Mouse (Mus musculus): ENCODE measurements around the gene Rai1. TPM values are rescaled to one million over a fixed set of nuclear protein-coding genes. Genes with fewer than 3 reads are reported as not detected.

The Rai1 gene
- polyA plus RNA-seq, 1 experiment from 2014 or later, result 32.5 TPM

DNA sequence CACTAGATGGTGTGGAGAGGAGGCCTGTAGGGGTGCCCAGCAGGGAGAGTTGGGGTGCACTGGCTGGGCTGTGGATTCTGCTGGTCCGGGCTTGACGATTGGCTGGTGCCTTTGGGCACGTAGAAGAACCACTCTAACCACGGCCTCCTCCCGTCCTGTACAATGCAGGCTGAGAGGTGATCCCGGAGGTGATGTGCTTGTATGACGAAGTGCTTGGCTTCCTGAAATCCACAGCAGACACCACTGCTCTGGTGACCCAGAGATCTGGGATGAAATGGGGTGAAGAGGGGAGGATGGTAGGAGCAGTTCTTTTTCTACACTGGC is 36.4 kb downstream of the Rai1 start:
- peaks cover 86% of the 10 kb centered on the region for H3K4me1 ChIP-seq
- 9% methylated on average over 7 of the region's 7 CpGs for WGBS
- peaks cover 36% of the 10 kb centered on the region for H3K36me3 ChIP-seq
- H3K4me3 ChIP-seq, result peak overlapping the region; percentile 77
- H3K27ac ChIP-seq, result peak overlapping the region; percentile 95
- no peaks in the 10 kb centered on the region for H3K27me3 ChIP-seq (ENCODE audit: insufficient read depth, poor library complexity, severe bottlenecking)
- no peaks in the 10 kb centered on the region for H3K9me3 ChIP-seq
- DNase-seq (ENCODE audit: low spot score), result no peak

DNA sequence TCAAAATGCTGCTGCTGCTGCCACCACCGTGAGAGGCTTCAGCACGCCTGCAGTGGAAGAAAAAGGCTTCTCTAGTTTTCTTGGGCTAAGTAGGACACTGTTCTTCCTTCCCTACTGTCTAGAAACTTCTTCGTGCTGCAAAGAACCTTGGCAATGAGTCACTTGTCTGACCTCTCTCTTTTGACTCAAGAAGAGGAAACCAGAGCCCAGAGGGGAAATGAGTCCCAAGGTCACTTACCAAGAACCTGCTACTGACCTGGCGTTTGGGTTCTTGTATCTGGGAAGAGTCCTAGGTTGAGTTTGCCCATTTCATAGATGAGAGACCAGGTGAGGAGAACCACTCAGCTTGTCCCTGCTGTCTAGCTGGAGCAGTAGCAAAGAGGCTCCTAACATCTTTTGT is 38.3 kb downstream of the Rai1 start:
- Histone ChIP-seq H3K4me1 (peaks cover 89% of the 10 kb centered on the region), H3K27ac (peak overlapping the region; percentile 14; the same call in 1 of the 2 replicates)

DNA sequence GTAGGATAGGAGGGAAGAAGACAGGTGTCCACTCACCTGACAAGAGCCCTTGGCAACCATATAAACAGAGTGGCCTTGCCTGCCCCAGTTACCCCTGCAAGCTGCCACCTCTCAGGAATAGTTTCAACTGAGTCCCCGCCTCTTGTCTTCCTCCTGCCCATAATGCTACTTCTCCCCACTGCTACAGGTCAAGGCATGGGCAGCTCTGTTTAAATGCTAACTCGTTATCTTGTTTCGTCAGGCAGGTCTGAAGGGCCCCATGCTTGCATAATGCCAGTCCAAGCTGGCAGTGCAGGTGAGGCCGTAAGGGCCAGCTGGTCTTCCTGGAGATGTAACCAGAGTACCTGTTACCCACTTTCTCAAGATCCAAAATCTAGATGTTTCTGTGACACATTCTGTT is 41.4 kb downstream of the Rai1 start:
- H3K4me3 ChIP-seq, result no peak overlapping the region
- H3K27me3 ChIP-seq (ENCODE audit: insufficient read depth, poor library complexity, severe bottlenecking), result no peaks in the 10 kb centered on the region
- no peaks in the 10 kb centered on the region for H3K9me3 ChIP-seq
- 83% methylated on average over 4 of the region's 4 CpGs for WGBS
- H3K36me3 ChIP-seq, result peaks cover 81% of the 10 kb centered on the region
- DNase-seq (ENCODE audit: low spot score), result no peak
- peaks cover 79% of the 10 kb centered on the region for H3K4me1 ChIP-seq
- 0 out of 2 replicates have a peak overlapping the region, but pooled peaks have one; percentile 36 for H3K27ac ChIP-seq

More for the DNA sequence above, 38.3 kb downstream of the Rai1 start:
- H3K36me3 ChIP-seq, result peaks cover 51% of the 10 kb centered on the region
- H3K9me3 ChIP-seq, result no peaks in the 10 kb centered on the region
- 73% methylated on average over 4 of the region's 4 CpGs for WGBS
- DNase-seq (ENCODE audit: low spot score), result no peak
- no peak overlapping the region for H3K4me3 ChIP-seq
- H3K27me3 ChIP-seq (ENCODE audit: insufficient read depth, poor library complexity, severe bottlenecking), result no peaks in the 10 kb centered on the region

DNA sequence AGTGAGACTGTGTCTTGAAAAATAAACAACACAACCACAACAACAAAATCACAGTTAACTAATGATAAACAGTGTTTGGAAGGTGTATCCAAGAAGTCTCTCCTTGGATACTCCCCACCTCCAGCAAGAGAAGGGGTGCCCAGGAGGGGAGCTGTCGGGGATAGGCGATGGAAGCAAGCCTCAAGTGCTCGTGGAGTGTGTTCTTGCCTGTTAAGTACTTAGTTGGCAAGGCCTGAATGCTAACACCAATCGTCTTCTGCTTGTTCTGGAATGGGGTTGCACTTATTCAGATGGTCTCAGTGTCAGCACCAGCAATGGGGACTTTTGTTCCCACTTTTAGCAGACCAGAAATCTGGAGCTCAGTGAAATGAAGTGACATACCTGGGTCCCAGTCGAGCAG is 43.8 kb downstream of the Rai1 start:
- H3K4me3 ChIP-seq, result no peak overlapping the region
- H3K4me1 ChIP-seq, result peaks cover 73% of the 10 kb centered on the region
- no peak overlapping the region for H3K27ac ChIP-seq
- H3K27me3 ChIP-seq (ENCODE audit: insufficient read depth, poor library complexity, severe bottlenecking), result no peaks in the 10 kb centered on the region
- H3K9me3 ChIP-seq, result no peaks in the 10 kb centered on the region
- WGBS, result 81% methylated on average over 5 of the region's 5 CpGs
- peaks cover 96% of the 10 kb centered on the region for H3K36me3 ChIP-seq
- no peak for DNase-seq (ENCODE audit: low spot score)

DNA sequence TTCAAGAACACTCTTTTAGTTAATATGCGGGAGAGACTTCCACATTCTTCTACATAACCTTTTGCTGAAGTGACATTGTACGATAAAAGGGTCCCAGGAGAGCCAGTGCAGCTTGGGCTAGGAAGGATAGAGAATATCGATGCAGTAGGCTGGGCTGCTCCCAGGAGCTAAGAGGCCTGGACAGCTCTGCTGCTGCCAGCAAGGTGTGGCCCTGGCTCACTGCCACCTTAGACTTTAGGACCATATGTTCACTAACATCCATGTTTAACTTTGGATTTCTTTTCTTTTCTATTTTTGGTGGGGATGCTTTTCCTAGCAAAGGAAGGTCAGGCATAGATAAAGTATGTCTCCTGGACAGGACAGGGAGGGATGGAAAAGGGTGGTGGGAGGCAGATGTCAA is 44.3 kb downstream of the Rai1 start:
- WGBS, result 79% methylated on average over 3 of the region's 3 CpGs
- DNase-seq (ENCODE audit: low spot score), result no peak
- Histone ChIP-seq H3K27me3 (ENCODE audit: insufficient read depth, poor library complexity, severe bottlenecking) (no peaks in the 10 kb centered on the region), H3K4me3 (no peak overlapping the region), H3K4me1 (peaks cover 71% of the 10 kb centered on the region), H3K9me3 (no peaks in the 10 kb centered on the region), H3K27ac (no peak overlapping the region), H3K36me3 (peaks cover 96% of the 10 kb centered on the region)

DNA sequence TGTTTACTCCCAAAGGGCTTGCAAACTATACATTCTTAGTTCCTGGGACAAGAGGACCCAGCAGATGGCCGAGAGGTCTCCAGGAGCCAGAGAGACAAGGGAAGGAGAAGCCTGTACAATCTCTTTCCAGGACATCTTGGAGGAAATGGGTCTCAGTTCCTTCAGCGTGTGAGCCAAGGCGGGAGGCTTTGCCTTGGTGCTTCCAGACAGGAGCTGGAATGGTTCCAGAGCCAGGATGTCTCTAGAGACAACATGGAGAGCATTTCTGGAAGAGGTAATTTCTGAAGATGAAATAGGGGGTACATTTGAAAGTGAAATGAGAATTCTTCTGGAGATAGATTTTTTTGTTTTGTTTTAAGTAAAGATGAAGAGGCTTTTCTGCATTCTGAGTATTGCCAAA is 45.9 kb downstream of the Rai1 start:
- H3K36me3 ChIP-seq, result peaks cover 96% of the 10 kb centered on the region

DNA sequence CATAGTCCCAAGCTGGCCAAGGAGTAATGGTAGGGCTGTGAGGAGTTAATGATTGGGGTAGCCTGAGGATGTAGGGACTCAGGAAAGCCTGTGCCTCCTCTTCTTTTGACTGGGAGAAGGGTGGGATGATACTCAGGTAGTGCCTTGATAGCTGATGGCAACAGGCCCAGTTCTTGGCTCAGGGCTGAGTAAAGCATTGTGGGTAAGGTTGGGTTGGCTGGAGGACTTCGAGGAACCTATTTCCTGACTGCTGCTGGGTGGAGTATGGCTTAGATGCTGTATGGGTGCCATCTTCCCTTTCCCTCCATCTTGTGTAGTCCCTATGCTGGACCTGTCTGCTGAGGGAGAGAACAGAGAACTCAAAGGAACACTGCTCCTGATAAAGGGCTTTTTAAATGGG is 47.5 kb downstream of the Rai1 start:
- 82% methylated on average over 1 of the region's 1 CpGs for WGBS
- Histone ChIP-seq H3K4me3 (no peak overlapping the region), H3K9me3 (no peaks in the 10 kb centered on the region), H3K36me3 (peaks cover 95% of the 10 kb centered on the region), H3K27ac (no peak overlapping the region), H3K4me1 (peaks cover 39% of the 10 kb centered on the region), H3K27me3 (ENCODE audit: insufficient read depth, poor library complexity, severe bottlenecking) (no peaks in the 10 kb centered on the region)
- no peak for DNase-seq (ENCODE audit: low spot score)

More for the DNA sequence above, 45.9 kb downstream of the Rai1 start:
- Histone ChIP-seq H3K4me3 (no peak overlapping the region), H3K27me3 (ENCODE audit: insufficient read depth, poor library complexity, severe bottlenecking) (no peaks in the 10 kb centered on the region), H3K4me1 (peaks cover 56% of the 10 kb centered on the region), H3K27ac (no peak overlapping the region), H3K9me3 (no peaks in the 10 kb centered on the region)
- WGBS, result 80% methylated on average over 3 of the region's 3 CpGs
- DNase-seq (ENCODE audit: low spot score), result no peak

DNA sequence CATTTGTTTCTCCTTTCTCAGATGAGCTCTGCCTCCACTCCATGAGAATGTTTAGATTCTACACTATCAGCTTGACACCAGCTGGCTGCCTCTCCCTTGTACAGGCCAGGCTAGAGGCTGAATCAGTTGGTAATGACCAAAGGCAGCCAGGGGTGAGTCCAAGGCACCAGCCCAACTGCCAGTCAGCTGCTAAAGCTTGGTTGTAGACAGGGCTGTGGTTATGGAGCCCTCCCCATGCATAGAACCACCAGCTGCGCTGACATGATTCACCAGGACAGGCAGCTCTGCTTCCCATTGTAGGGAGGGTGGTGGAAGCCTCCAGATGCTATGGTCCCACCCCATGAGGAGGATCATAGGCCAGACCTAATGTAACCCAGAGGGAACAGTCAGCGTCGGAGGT is 49.1 kb downstream of the Rai1 start:
- peaks cover 43% of the 10 kb centered on the region for H3K4me1 ChIP-seq
- no peak overlapping the region for H3K4me3 ChIP-seq
- WGBS, result 96% methylated on average over 3 of the region's 3 CpGs
- no peaks in the 10 kb centered on the region for H3K9me3 ChIP-seq
- no peak for DNase-seq (ENCODE audit: low spot score)
- H3K27ac ChIP-seq, result 0 out of 2 replicates have a peak overlapping the region, but pooled peaks have one; percentile 25
- H3K27me3 ChIP-seq (ENCODE audit: insufficient read depth, poor library complexity, severe bottlenecking), result no peaks in the 10 kb centered on the region
- H3K36me3 ChIP-seq, result peaks cover 84% of the 10 kb centered on the region

DNA sequence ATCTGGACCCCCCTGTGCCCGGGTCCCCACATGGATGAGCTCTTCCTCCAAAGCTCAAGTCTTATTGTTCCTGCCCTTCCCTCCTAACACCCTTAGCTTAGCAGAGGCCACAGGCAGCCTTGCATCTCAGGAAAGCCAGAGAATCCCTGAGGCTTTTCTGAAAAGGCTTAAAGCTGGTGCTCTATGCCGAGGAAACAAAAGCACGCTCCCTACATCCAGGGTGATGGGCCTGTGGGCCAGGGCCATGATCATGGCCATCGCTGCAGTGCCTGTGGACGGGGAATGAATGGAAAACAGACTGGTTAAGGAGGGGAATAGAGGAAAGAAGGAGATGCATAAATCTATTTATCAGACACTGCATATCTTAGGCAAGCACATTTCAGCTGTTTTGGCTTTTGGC is 50.9 kb downstream of the Rai1 start:
- H3K36me3 ChIP-seq, result peaks cover 79% of the 10 kb centered on the region

DNA sequence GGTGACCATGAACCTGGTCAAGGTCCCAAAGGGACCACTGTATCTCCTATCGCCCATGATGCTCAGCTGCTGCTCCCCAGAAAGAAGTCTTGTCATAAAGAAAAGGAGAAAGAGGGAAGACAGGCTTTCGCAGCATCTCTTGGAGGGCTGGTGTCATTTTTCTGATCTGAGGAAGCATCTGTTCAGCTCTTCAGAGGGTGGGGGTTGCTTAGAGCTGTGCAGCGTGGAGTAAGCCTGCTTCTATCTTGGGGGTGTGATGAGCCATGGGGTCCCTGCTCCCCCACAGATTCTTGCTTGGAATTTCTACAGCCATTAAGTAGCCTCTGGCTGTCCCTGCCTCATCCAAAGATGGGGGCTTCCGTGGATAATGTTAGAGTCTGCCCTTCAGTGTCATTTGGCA is 53.5 kb downstream of the Rai1 start:
- no peaks in the 10 kb centered on the region for H3K9me3 ChIP-seq
- no peaks in the 10 kb centered on the region for H3K27me3 ChIP-seq (ENCODE audit: insufficient read depth, poor library complexity, severe bottlenecking)
- H3K36me3 ChIP-seq, result peaks cover 66% of the 10 kb centered on the region
- peaks cover 64% of the 10 kb centered on the region for H3K4me1 ChIP-seq
- DNase-seq (ENCODE audit: low spot score), result no peak
- H3K4me3 ChIP-seq, result no peak overlapping the region
- H3K27ac ChIP-seq, result no peak overlapping the region
- 81% methylated on average over 4 of the region's 4 CpGs for WGBS

More for the DNA sequence above, 50.9 kb downstream of the Rai1 start:
- no peak for DNase-seq (ENCODE audit: low spot score)
- Histone ChIP-seq H3K4me1 (peaks cover 48% of the 10 kb centered on the region), H3K9me3 (no peaks in the 10 kb centered on the region), H3K27ac (no peak overlapping the region), H3K27me3 (ENCODE audit: insufficient read depth, poor library complexity, severe bottlenecking) (no peaks in the 10 kb centered on the region), H3K4me3 (no peak overlapping the region)
- 92% methylated on average over 5 of the region's 5 CpGs for WGBS

DNA sequence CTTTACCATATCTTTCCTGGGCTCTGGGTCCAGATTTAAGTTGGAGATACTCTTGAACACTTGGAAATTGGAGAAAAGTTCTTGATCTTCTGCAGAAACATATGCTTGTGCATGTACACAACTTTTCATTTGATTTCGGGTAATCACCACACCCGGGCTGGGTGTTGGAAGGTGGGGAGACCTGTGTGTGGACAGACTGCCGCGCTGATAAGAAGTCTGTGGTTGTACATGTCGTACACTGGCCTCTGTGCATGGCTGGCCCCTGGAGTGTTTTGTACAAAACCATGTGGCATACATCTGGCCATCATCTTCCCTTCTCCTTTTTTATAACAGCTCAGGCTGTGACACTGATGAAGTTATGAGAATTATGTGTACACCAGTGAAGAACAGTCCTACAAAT is 55.1 kb downstream of the Rai1 start:
- Histone ChIP-seq H3K27me3 (ENCODE audit: insufficient read depth, poor library complexity, severe bottlenecking) (no peaks in the 10 kb centered on the region), H3K36me3 (peaks cover 49% of the 10 kb centered on the region), H3K4me3 (no peak overlapping the region), H3K9me3 (no peaks in the 10 kb centered on the region), H3K4me1 (peaks cover 73% of the 10 kb centered on the region), H3K27ac (no peak overlapping the region)
- WGBS, result 78% methylated on average over 5 of the region's 5 CpGs
- no peak for DNase-seq (ENCODE audit: low spot score)

DNA sequence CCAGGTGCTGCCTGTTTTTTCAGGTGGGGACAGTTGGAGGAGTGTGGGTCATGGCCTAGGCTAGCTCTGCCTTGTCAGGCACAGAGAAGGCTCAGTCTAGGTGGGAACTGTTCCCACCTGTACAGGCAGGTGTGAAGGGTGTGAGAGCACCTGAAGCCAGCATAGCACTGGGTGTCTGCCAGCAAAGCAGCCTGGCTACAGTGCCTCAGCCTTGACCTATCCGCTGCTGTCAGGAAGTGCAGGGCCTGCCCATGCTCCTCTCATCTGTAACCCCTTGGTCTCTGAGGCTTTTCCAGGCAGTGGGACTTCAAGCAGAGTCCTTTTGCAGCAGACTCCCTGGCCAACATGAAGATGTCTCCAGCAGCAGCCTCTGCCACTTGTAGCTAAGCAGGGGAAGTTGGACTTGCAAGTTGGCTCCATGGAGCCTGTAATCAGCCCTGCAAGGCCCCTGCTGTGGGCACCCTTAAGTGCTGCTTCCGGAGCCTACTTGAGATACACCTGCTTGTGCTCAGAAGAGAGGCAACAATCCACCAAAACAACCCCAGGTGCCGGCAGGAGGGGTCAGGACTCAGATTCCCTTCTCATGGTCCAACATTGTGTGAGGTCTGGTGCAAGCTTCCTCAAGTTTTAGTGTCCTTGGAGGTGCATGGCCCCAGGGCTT is 55.8 kb downstream of the Rai1 start:
- Histone ChIP-seq H3K27ac (peak overlapping the region; percentile 47; the same call in 1 of the 2 replicates), H3K36me3 (peaks cover 42% of the 10 kb centered on the region), H3K9me3 (no peaks in the 10 kb centered on the region), H3K27me3 (ENCODE audit: insufficient read depth, poor library complexity, severe bottlenecking) (no peaks in the 10 kb centered on the region), H3K4me1 (peaks cover 77% of the 10 kb centered on the region), H3K4me3 (no peak overlapping the region)
- no peak for DNase-seq (ENCODE audit: low spot score)
- 65% methylated on average over 3 of the region's 3 CpGs for WGBS

DNA sequence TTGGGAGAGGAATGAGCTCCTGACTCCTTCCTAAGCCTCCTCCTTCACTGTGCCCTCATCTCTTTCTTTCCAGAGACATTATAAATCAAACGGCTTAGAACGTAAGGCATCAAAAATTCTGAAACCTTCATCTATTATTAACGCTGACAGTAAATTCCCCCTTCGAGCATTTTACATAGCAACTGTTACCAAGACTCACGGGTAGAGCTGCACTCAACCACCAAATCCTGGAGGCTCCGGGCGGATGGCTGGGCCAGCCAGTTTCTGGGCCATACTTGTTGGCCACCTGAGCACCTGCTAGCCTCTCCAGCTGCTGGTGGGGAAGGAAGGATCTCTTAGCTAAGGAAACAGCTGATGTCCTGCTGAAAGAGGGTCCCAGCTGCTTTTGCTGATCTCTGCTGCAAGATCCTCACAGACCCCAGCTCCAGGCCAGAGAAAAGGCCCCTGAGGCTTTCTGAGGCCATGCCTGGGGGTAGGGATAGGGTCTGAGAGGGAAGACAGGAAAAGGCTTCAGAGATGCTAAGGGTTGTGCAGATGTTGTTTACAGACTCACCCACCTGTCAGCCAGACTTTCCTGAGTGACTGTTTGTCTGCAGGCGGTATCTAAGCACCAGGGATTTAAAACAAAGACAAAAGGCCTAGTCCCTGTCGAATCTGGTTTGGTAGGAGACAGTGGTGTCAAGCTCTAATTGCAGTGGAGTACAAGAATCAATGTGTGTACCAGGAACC is 56.5 kb downstream of the Rai1 start:
- DNase-seq (ENCODE audit: low spot score), result no peak
- Histone ChIP-seq H3K4me3 (no peak overlapping the region), H3K9me3 (no peaks in the 10 kb centered on the region), H3K27me3 (ENCODE audit: insufficient read depth, poor library complexity, severe bottlenecking) (no peaks in the 10 kb centered on the region), H3K4me1 (peaks cover 83% of the 10 kb centered on the region), H3K27ac (peak overlapping the region; percentile 56), H3K36me3 (peaks cover 35% of the 10 kb centered on the region)
- 82% methylated on average over 9 of the region's 9 CpGs for WGBS
